8 mouse cellular contexts compared by ENCODE assay signal in the genomic region with DNA sequence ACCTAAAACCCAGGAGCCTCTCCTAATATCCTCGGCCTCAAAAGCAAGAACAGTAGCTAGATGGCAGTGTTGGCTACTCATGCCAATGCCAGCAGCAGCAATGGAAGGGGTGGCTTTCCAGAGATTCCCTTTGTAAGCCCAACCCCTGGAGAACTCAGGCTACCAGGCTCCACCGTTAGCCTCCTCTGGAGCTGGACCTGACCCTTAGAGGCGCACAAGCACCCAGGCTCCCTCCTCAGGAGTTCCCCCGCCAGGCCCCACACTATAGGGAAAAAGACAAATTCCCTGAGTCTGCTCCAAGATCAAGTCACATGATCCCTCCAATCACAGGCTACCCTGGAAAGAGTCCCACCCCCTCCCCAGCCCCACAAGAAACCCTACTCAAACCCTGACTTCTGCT. TPM values are rescaled to one million over a fixed set of nuclear protein-coding genes. Genes with fewer than 3 reads are reported as not detected.
DNase-seq lines count a peak whose midpoint lies in the region; ATAC-seq lines count a peak whose summit lies in the region.

No protein-coding gene starts in this region.

- H3K27me3 ChIP-seq in heart, embryonic 11.5 days (ENCODE audit: control insufficient read depth, insufficient read depth, low read length): 0 out of 2 replicates have a peak, but pooled peaks cover 2% of the 10 kb centered on the region
- peaks cover 10% of the 10 kb centered on the region; the same call in 1 of the 2 replicates for H3K27me3 ChIP-seq in heart, embryonic 10.5 days (ENCODE audit: insufficient read depth, poor library complexity, severe bottlenecking)
- peaks cover 2% of the 10 kb centered on the region; the same call in 1 of the 2 replicates for H3K27me3 ChIP-seq in heart, embryonic 16.5 days (ENCODE audit: control insufficient read depth, insufficient read depth, low read length)
- 0 out of 2 replicates have a peak, but pooled peaks cover 2% of the 10 kb centered on the region for H3K27me3 ChIP-seq in midbrain, embryonic 16.5 days (ENCODE audit: control insufficient read depth, insufficient read depth, low read depth, low read length)

- no peaks in the 10 kb centered on the region for H3K36me3 ChIP-seq in heart, embryonic 11.5 days (ENCODE audit: control insufficient read depth, insufficient read depth, low read length)
- H3K36me3 ChIP-seq in heart, embryonic 10.5 days: no peaks in the 10 kb centered on the region
- no peaks in the 10 kb centered on the region for H3K36me3 ChIP-seq in heart, embryonic 16.5 days (ENCODE audit: control insufficient read depth, insufficient read depth)
- no peaks in the 10 kb centered on the region for H3K36me3 ChIP-seq in midbrain, embryonic 16.5 days (ENCODE audit: control insufficient read depth, insufficient read depth, low read length)

- no peaks in the 10 kb centered on the region for H3K9me3 ChIP-seq in heart, embryonic 11.5 days (replicated peaks; ENCODE audit: control insufficient read depth, low read length)
- H3K9me3 ChIP-seq in heart, embryonic 10.5 days: no peaks in the 10 kb centered on the region
- H3K9me3 ChIP-seq in heart, embryonic 16.5 days (replicated peaks; ENCODE audit: control insufficient read depth, low read length): no peaks in the 10 kb centered on the region
- no peaks in the 10 kb centered on the region for H3K9me3 ChIP-seq in midbrain, embryonic 16.5 days (replicated peaks; ENCODE audit: control insufficient read depth, low read length, poor library complexity, severe bottlenecking)

- no peak overlapping the region for H3K27ac ChIP-seq in heart, embryonic 11.5 days (ENCODE audit: low read depth, low read length)
- no peak overlapping the region for H3K27ac ChIP-seq in heart, embryonic 10.5 days
- H3K27ac ChIP-seq in heart, embryonic 16.5 days (ENCODE audit: low read length): no peak overlapping the region
- H3K27ac ChIP-seq in midbrain, embryonic 16.5 days (ENCODE audit: low read length): no peak overlapping the region

- WGBS in heart, embryonic 11.5 days (ENCODE audit: insufficient replicate concordance): 7% methylated on average over 4 of the region's 4 CpGs
- 8% methylated on average over 4 of the region's 4 CpGs for WGBS in heart, embryonic 10.5 days
- WGBS in heart, embryonic 16.5 days: 13% methylated on average over 4 of the region's 4 CpGs
- 14% methylated on average over 4 of the region's 4 CpGs for WGBS in midbrain, embryonic 16.5 days

- peak overlapping the region; percentile 4; the same call in 1 of the 2 replicates for H3K4me2 ChIP-seq in heart, embryonic 11.5 days
- peak overlapping the region; percentile 36; the same call in 1 of the 2 replicates for H3K4me2 ChIP-seq in heart, embryonic 16.5 days (ENCODE audit: low read depth, low read length)
- H3K4me2 ChIP-seq in midbrain, embryonic 16.5 days (ENCODE audit: low read length): peak overlapping the region; percentile 37

- no peak overlapping the region for H3K9ac ChIP-seq in heart, embryonic 11.5 days (ENCODE audit: low read depth, low read length)
- H3K9ac ChIP-seq in heart, embryonic 16.5 days (ENCODE audit: low read length): no peak overlapping the region
- H3K9ac ChIP-seq in midbrain, embryonic 16.5 days (ENCODE audit: low read depth, low read length): no peak overlapping the region

- peaks cover 8% of the 10 kb centered on the region; the same call in 1 of the 2 replicates for H3K4me1 ChIP-seq in heart, embryonic 11.5 days (ENCODE audit: control insufficient read depth, insufficient read depth, low read length)
- peaks cover 18% of the 10 kb centered on the region for H3K4me1 ChIP-seq in heart, embryonic 10.5 days
- peaks cover 19% of the 10 kb centered on the region for H3K4me1 ChIP-seq in heart, embryonic 16.5 days (ENCODE audit: control insufficient read depth, insufficient read depth, low read length)
- no peaks in the 10 kb centered on the region for H3K4me1 ChIP-seq in midbrain, embryonic 16.5 days (ENCODE audit: control insufficient read depth, insufficient read depth, low read length)

- no peak for DNase-seq in heart, embryonic 10.5 days (ENCODE audit: low spot score)
- DNase-seq in brain, embryonic 18.5 days (ENCODE audit: low read depth, low spot score): peak; percentile 36
- peak; percentile 37 to 63 for DNase-seq in layer of hippocampus, postnatal 36 days
- DNase-seq in testis, postnatal 14 days (ENCODE audit: low spot score): no peak
- no peak for DNase-seq in thymus, adult 18-20 months

- 0 out of 2 replicates have a peak, but pooled peaks have one; percentile 44 for ATAC-seq in heart, embryonic 11.5 days (replicated peaks; ENCODE audit: insufficient number of reproducible peaks, low FRiP score, low TSS enrichment)
- ATAC-seq in heart, embryonic 16.5 days (replicated peaks; ENCODE audit: extremely low read depth, insufficient read depth, low FRiP score): no peak
- peak; percentile 54; the same call in 1 of the 2 replicates for ATAC-seq in midbrain, embryonic 16.5 days

- no peak overlapping the region for H3K4me3 ChIP-seq in heart, embryonic 11.5 days (ENCODE audit: low read depth, low read length)
- H3K4me3 ChIP-seq in heart, embryonic 10.5 days: no peak overlapping the region
- H3K4me3 ChIP-seq in heart, embryonic 16.5 days (ENCODE audit: low read length): no peak overlapping the region
- H3K4me3 ChIP-seq in midbrain, embryonic 16.5 days (ENCODE audit: low read depth, low read length): 0 out of 2 replicates have a peak overlapping the region, but pooled peaks have one; percentile 2

RNA-seq across cellular contexts. Expression of gene Slc23a4, which starts 10.9 kb away (rescaled TPM):
- polyA plus RNA-seq in heart, embryonic 11.5 days (2014; fragmentation: Nextera tagmentation; extraction: Ambion mirVana): 0.17 and 0.18 TPM in 2 replicates
- 0.12 and 0.41 TPM in 2 replicates for polyA plus RNA-seq in heart, embryonic 10.5 days (2016; fragmentation: Nextera tagmentation; extraction: Ambion mirVana)
- 0.79 and 1.7 TPM in 2 replicates for polyA plus RNA-seq in heart, embryonic 16.5 days (2015; fragmentation: Nextera tagmentation; extraction: Ambion mirVana)
- total RNA-seq in layer of hippocampus, postnatal 36 days (2021): 1 to 10 TPM in 1 of 2 experiments, under 1 TPM in 1; 0.88 to 1.1 TPM
- 0.85 and 0.92 TPM in 2 replicates for polyA plus RNA-seq in midbrain, embryonic 16.5 days (2015; fragmentation: Nextera tagmentation; extraction: Ambion mirVana)

Comparison
In these comparisons a context has a peak if more than half of its experiments do, and no peak if none do; other contexts are left out.
1. DNase-seq: peak in brain, embryonic 18.5 days (single experiment) and layer of hippocampus, postnatal 36 days (2 of 2); none in heart, embryonic 10.5 days (single experiment), testis, postnatal 14 days (single experiment) and thymus, adult 18-20 months (0 of 2).
2. Peak in every context shown above with its lines, with median percentiles within 50 percentile points of each other: H3K4me2 ChIP-seq.